Mouse (Mus musculus) left cerebral cortex, postnatal 4 days (tissue): ENCODE data around the gene Mfsd2a. TPM values are rescaled to one million over a fixed set of nuclear protein-coding genes. Genes with fewer than 3 reads are reported as not detected.

Experiments used
- total RNA-seq, 2 experiments: library from RNA; stranded (reverse); gene quantifications; 2 replicates each; pipeline ENCODE4 v1.2.3; 2021

Mfsd2a gene
- total RNA-seq, 2 experiments from 2014 or later: 35.4 TPM

Other genes with a start within 250 kb of the Mfsd2a start
- 10 to 100 TPM; 48.2 to 52.9 TPM for gene Ppt1, start 124.9 kb downstream of the Mfsd2a start, total RNA-seq
- gene Cap1, start 75.1 kb downstream of the Mfsd2a start, total RNA-seq: 100 to 1,000 TPM; 174 to 186 TPM
- gene Mycl, start 34.5 kb upstream of the Mfsd2a start, total RNA-seq: 10 to 100 TPM; 60.5 to 66.1 TPM
- gene Trit1, start 55.4 kb upstream of the Mfsd2a start, total RNA-seq: 10 to 100 TPM; 29.9 to 30.5 TPM
- gene Bmp8b, start 144.0 kb upstream of the Mfsd2a start, total RNA-seq: under 1 TPM; 0.34 to 0.82 TPM
- under 1 TPM in 1 of 2 experiments, not detected in 1; 0.77 TPM for gene Oxct2b, start 155.1 kb upstream of the Mfsd2a start, total RNA-seq
- 10 to 100 TPM; 30.3 to 31.5 TPM for gene Ppie, start 178.8 kb upstream of the Mfsd2a start, total RNA-seq
- gene Hpcal4, start 222.0 kb upstream of the Mfsd2a start, total RNA-seq: 10 to 100 TPM; 69.1 to 73.9 TPM
- 1 to 10 TPM; 3.6 to 4.9 TPM for gene Nt5c1a, start 240.3 kb upstream of the Mfsd2a start, total RNA-seq